Mouse (Mus musculus) MEL (cell line): ENCODE data around the gene Adap1. TPM values are rescaled to one million over a fixed set of nuclear protein-coding genes. Genes with fewer than 3 reads are reported as not detected.

Experiments used
- DNase-seq: peaks from one replicate; pipeline ENCODE4 v3.0.0; 2011; ENCODE audit warnings: low read depth, low spot score
- H3K27ac ChIP-seq: 2 replicates; pipeline ENCODE4 v1.5.1; 2012; ENCODE audit warnings: low read depth, mild to moderate bottlenecking, control low read depth, low read length, moderate library complexity; ENCODE audit not compliant: control insufficient read depth
- H3K27me3 ChIP-seq, 2 experiments: fragments of 150-350 bp in 1 of 2; sonication (generic) in 1 of 2; 2 replicates each; pipeline ENCODE4 v1.6.1; 2012; ENCODE audit warnings: low read length in 2 of 2, mild to moderate bottlenecking in 2 of 2, improper control_type of control experiment in 1 of 2, moderate library complexity in 1 of 2; ENCODE audit not compliant: insufficient read depth in 2 of 2, control insufficient read depth in 1 of 2
- H3K36me3 ChIP-seq, 2 experiments: 2 replicates each; pipeline ENCODE4 v1.6.1; 2012 to 2014; ENCODE audit warnings: low read length in 2 of 2, improper control_type of control experiment in 1 of 2, inconsistent platforms in 1 of 2, mild to moderate bottlenecking in 1 of 2; ENCODE audit not compliant: insufficient read depth in 2 of 2, control insufficient read depth in 1 of 2
- H3K4me1 ChIP-seq, 2 experiments: fragments of 150-350 bp in 1 of 2; sonication (generic) in 1 of 2; 2 replicates each; pipeline ENCODE4 v1.6.1; 2012; ENCODE audit warnings: low read length in 2 of 2, improper control_type of control experiment in 1 of 2, mild to moderate bottlenecking in 1 of 2; ENCODE audit not compliant: insufficient read depth in 2 of 2, control insufficient read depth in 1 of 2
- H3K4me3 ChIP-seq, 2 experiments: fragments of 150-350 bp in 1 of 2; sonication (generic) in 1 of 2; 2 replicates each; pipeline ENCODE4 v1.5.1; 2012; ENCODE audit warnings: low read depth in 2 of 2, low read length in 2 of 2, mild to moderate bottlenecking in 2 of 2, moderate library complexity in 2 of 2, control low read depth in 1 of 2, improper control_type of control experiment in 1 of 2; ENCODE audit not compliant: control insufficient read depth in 1 of 2, insufficient read depth in 1 of 2
- H3K79me2 ChIP-seq: 2 replicates; pipeline ENCODE4 v1.6.1; 2012; ENCODE audit warnings: mild to moderate bottlenecking, low read length, moderate library complexity; ENCODE audit not compliant: control insufficient read depth, poor library complexity, insufficient read depth
- H3K9ac ChIP-seq: 2 replicates; pipeline ENCODE4 v1.6.1; 2012; ENCODE audit warnings: low read depth, mild to moderate bottlenecking, control low read depth, low read length, moderate library complexity; ENCODE audit not compliant: control insufficient read depth, poor library complexity, severe bottlenecking
- H3K9me3 ChIP-seq: fragments of 150-350 bp; sonication (generic); replicated peaks from 2 replicates; pipeline ENCODE4 v1.6.1; 2012; ENCODE audit warnings: mild to moderate bottlenecking, low read length, improper control_type of control experiment, moderate library complexity; ENCODE audit not compliant: insufficient read depth
- CTCF ChIP-seq, 3 experiments: IDR thresholded peaks in 2 of 3; conservative IDR thresholded peaks in 1 of 3; 2 replicates each; pipeline ENCODE4 v1.5.1; 2011 to 2012; ENCODE audit warnings: low read length in 3 of 3, low read depth in 2 of 3, mild to moderate bottlenecking in 2 of 3, improper control_type of control experiment in 1 of 3, inconsistent platforms in 1 of 3, mixed read lengths in 1 of 3, moderate library complexity in 1 of 3; ENCODE audit not compliant: control insufficient read depth in 1 of 3, insufficient read depth in 1 of 3, poor library complexity in 1 of 3, severe bottlenecking in 1 of 3
- E2F4 ChIP-seq: IDR thresholded peaks from 2 replicates; pipeline ENCODE4 v1.6.1; 2011; ENCODE audit warnings: low read depth, low read length, improper control_type of control experiment, borderline replicate concordance
- EP300 ChIP-seq, 2 experiments: IDR thresholded peaks; 2 replicates each; pipeline ENCODE4 v1.6.1; 2011; ENCODE audit warnings: improper control_type of control experiment in 2 of 2, low read length in 2 of 2, low read depth in 1 of 2, mild to moderate bottlenecking in 1 of 2
- GATA1 ChIP-seq: IDR thresholded peaks from 2 replicates; pipeline ENCODE4 v1.6.1; 2011; ENCODE audit warnings: low read depth, low read length, improper control_type of control experiment
- HCFC1 ChIP-seq: IDR thresholded peaks from 2 replicates; pipeline ENCODE4 v1.6.1; 2012; ENCODE audit warnings: low read depth, mild to moderate bottlenecking, inconsistent platforms, low read length, improper control_type of control experiment, moderate library complexity
- MAX ChIP-seq: IDR thresholded peaks from 2 replicates; pipeline ENCODE4 v1.6.1; 2011; ENCODE audit warnings: low read length, improper control_type of control experiment
- MEF2A ChIP-seq: IDR thresholded peaks from 2 replicates; pipeline ENCODE4 v1.6.1; 2014; ENCODE audit warnings: low read depth, mild to moderate bottlenecking, inconsistent platforms, low read length, improper control_type of control experiment; ENCODE audit not compliant: poor library complexity, insufficient replicate concordance, severe bottlenecking; ENCODE audit errors: extremely low read depth
- MXI1 ChIP-seq: IDR thresholded peaks from 2 replicates; pipeline ENCODE4 v1.6.1; 2011; ENCODE audit warnings: mild to moderate bottlenecking, low read depth, low read length, improper control_type of control experiment
- MYB ChIP-seq: IDR thresholded peaks from 2 replicates; pipeline ENCODE4 v1.6.1; 2011; ENCODE audit warnings: mild to moderate bottlenecking, low read depth, low read length, improper control_type of control experiment
- MYC ChIP-seq: IDR thresholded peaks from 2 replicates; pipeline ENCODE4 v1.6.1; 2011; ENCODE audit warnings: low read depth, mild to moderate bottlenecking, low read length, improper control_type of control experiment, moderate library complexity
- RAD21 ChIP-seq: IDR thresholded peaks from 2 replicates; pipeline ENCODE4 v1.6.1; 2011; ENCODE audit warnings: mild to moderate bottlenecking, low read depth, low read length, improper control_type of control experiment
- SIN3A ChIP-seq: IDR thresholded peaks from 2 replicates; pipeline ENCODE4 v1.6.1; 2012; ENCODE audit warnings: low read length, improper control_type of control experiment, inconsistent platforms
- TAL1 ChIP-seq: IDR thresholded peaks from 2 replicates; pipeline ENCODE4 v1.6.1; 2012; ENCODE audit warnings: mild to moderate bottlenecking, inconsistent platforms, low read length, moderate library complexity, mixed read lengths
- USF1 ChIP-seq: IDR thresholded peaks from 2 replicates; pipeline ENCODE4 v1.6.1; 2014; ENCODE audit warnings: low read depth, mild to moderate bottlenecking, inconsistent platforms, low read length, improper control_type of control experiment, moderate library complexity
- ZKSCAN1 ChIP-seq: IDR thresholded peaks from 2 replicates; pipeline ENCODE4 v1.6.1; 2012; ENCODE audit warnings: low read depth, mild to moderate bottlenecking, inconsistent platforms, low read length, improper control_type of control experiment, moderate library complexity
- polyA plus RNA-seq, 2 experiments: library from polyadenylated mRNA; stranded (reverse) in 1 of 2; unstranded in 1 of 2; fragments of >175 nt in 1 of 2; fragments of >200 nt in 1 of 2; gene quantifications; 2 replicates each; pipeline versions ENCODE4 v1.2.1 to v1.2.4; 2012; ENCODE audit warnings: low replicate concordance in 2 of 2, low read depth in 1 of 2; ENCODE audit not compliant: insufficient read length in 2 of 2, insufficient read depth in 1 of 2, missing spikeins in 1 of 2
- total RNA-seq: library from RNA; depleted of rRNA; stranded (reverse); fragments of 300-350 nt; gene quantifications from 2 replicates; pipeline ENCODE4 v1.2.3, GENCODE M21; 2012

Adap1 gene
- total and polyA plus RNA-seq, 3 experiments: 52.9 to 59.8 TPM; not detected in 1

DNA sequence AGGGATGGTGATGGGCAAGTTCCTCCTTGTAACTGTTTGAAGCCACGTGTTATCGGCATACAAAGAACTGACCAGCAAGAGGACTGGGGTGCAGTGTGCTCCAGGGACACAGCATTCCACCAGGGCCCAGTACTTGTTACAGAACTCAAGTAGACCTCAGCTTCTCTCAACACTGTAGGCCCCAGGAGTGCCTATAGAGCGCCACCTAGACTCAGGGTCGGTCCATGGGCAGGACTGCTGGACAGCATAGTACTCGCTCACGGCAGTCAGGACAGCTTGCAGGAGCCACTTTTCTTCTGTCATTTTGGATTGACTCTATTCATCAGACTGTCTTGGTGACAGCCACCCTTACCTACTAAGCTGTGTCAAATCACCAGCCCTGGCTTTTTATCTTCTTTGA, 70.5 kb downstream of the Adap1 start:
- H3K36me3 ChIP-seq: peaks cover 6 to 8% of the 10 kb centered on the region in 2 experiments

DNA sequence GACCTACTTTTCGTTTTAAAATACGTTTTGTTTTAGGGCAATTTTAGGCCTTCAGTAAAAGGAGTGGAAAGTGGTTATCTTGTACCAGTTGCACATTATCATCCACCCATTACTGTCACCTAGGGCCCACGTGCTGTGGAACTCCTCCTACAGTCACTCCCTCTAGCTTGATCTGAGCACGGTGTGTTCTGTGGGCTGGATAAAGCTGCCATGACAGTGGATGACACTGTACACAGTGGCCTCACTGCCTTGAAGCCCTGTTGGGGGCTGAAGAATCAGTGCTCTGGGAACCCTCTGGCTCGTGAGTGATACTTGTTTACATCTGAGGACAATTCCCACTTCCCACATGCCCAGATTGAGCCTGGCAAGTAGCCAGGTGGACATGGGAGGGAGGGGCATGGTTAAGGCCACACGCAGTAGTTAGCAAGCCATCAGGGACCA, 72.1 kb downstream of the Adap1 start:
- Histone ChIP-seq H3K4me3 (peak overlapping the region; percentile 66 to 71), H3K79me2 (peaks cover 44% of the 10 kb centered on the region), H3K36me3 (peaks cover 0 to 8% of the 10 kb centered on the region in 2 experiments; a peak in 3 of 4 replicates), H3K9me3 (no peaks in the 10 kb centered on the region), H3K4me1 (peaks cover 0 to 18% of the 10 kb centered on the region in 2 experiments; a peak in 3 of 4 replicates), H3K9ac (peak overlapping the region; percentile 92), H3K27me3 (no peaks in the 10 kb centered on the region), H3K27ac (peak overlapping the region; percentile 77)
- DNase-seq: peak; percentile 79
- no peak for TF ChIP-seq TAL1
- TF ChIP-seq MYC: peak; percentile 90
- no peak for TF ChIP-seq MEF2A
- TF ChIP-seq GATA1: peak; percentile 44; the same call in 1 of the 2 replicates
- peak; percentile 91 for TF ChIP-seq MAX
- TF ChIP-seq USF1: peak; percentile 76; the same call in 1 of the 2 replicates
- TF ChIP-seq SIN3A: peak; percentile 72
- TF ChIP-seq MXI1: peak; percentile 97

More for the DNA sequence above, 70.5 kb downstream of the Adap1 start:
- H3K4me3 ChIP-seq: no peak overlapping the region
- peaks cover 47% of the 10 kb centered on the region for H3K79me2 ChIP-seq
- H3K9me3 ChIP-seq: no peaks in the 10 kb centered on the region
- H3K27ac ChIP-seq: no peak overlapping the region
- DNase-seq: no peak
- no peak overlapping the region for H3K9ac ChIP-seq
- no peak for TF ChIP-seq MEF2A
- TF ChIP-seq MYB: no peak
- TF ChIP-seq ZKSCAN1: no peak
- TF ChIP-seq CTCF (IDR thresholded peaks at IDR 0.05 in 2 of 3, conservative IDR thresholded peaks at IDR 0.05 in 1 of 3; ENCODE audit: control insufficient read depth in 1 of 3, insufficient read depth in 1 of 3, low read depth in 2 of 3, low read length in 3 of 3, poor library complexity in 1 of 3, severe bottlenecking in 1 of 3): 0 out of 6 replicates have a peak, but pooled peaks of 1 of the 3 experiments have one; percentile 15
- TF ChIP-seq RAD21: no peak
- H3K27me3 ChIP-seq: no peaks in the 10 kb centered on the region
- peaks cover 0 to 18% of the 10 kb centered on the region in 2 experiments; a peak in 3 of 4 replicates for H3K4me1 ChIP-seq

GRCm38 (mm10) chr5:139252910-139253245, 72.5 kb downstream of the Adap1 start:
- Histone ChIP-seq H3K9ac (peak overlapping the region; percentile 92), H3K27ac (peak overlapping the region; percentile 77), H3K9me3 (no peaks in the 10 kb centered on the region), H3K27me3 (no peaks in the 10 kb centered on the region), H3K4me1 (peaks cover 0 to 18% of the 10 kb centered on the region in 2 experiments; a peak in 3 of 4 replicates), H3K79me2 (peaks cover 42% of the 10 kb centered on the region), H3K36me3 (peaks cover 2 to 8% of the 10 kb centered on the region in 2 experiments; a peak in 3 of 4 replicates), H3K4me3 (peak overlapping the region; percentile 66 to 71)
- TF ChIP-seq EP300 (IDR thresholded peaks at IDR 0.05; ENCODE audit: low read depth in 1 of 2, low read length in 2 of 2): no peak
- 0 out of 2 replicates have a peak, but pooled peaks have one; percentile 51 for TF ChIP-seq HCFC1
- TF ChIP-seq E2F4: peak; percentile 50; the same call in 1 of the 2 replicates
- no peak for DNase-seq
